Mouse (Mus musculus) cerebellum, adult 11 months (tissue): ENCODE measurements around the gene Cyp2d26.
A peak's percentile ranks its signal among the peaks of the same experiment; 100 is the strongest.
"Not testable (repeated sequence)": the region's sequence is repeated elsewhere in the genome, so short reads cannot be mapped to it uniquely, and the experiment has no call there.

Experiments used
- DNase-seq: peaks from one replicate; pipeline ENCODE4 v3.0.0; 2022

Gene Cyp2d26

DNA sequence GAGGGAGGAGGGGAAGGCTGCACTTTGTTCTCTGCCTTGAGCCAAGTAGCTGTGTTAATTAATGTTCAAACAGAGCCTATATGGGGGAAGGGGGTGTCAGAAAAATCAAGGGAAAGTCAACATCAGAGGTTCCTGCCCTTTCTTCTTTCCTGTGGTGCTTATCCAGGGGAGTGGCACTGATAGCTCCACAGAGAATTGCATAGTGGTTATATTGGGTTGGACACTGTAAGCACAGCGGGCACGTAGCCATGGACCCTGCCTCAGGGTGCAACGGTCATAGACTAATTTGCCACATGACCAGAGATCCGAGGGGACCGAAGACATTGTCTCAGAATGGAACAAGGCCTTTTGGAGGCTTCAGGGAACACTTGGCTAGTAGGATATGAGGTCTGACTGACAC lies at the start of gene Cyp2d26:
TSS of gene Cyp2d26 (minus strand) at position 18 of the 400 bp plus-strand sequence.
- no peak for DNase-seq

DNA sequence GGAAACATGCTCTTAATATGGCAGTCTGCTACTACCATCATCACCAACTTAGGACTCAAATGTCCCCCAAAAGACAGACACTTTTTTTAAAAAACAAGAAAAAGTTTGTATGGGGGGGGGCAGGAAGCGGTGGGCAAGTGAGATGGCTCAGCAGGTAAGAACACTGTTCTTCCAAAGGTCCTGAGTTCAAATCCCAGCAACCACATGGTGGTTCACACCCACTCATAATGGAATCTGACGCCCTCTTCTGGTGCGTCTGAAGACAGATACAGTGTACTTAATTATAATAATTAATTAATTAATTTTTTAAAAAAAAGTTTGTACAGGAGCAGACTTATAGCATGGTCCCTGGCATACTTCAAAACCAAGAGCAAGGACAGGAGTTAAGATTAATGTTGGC lies 45.1 kb upstream of the Cyp2d26 start:
- no peak for DNase-seq

DNA sequence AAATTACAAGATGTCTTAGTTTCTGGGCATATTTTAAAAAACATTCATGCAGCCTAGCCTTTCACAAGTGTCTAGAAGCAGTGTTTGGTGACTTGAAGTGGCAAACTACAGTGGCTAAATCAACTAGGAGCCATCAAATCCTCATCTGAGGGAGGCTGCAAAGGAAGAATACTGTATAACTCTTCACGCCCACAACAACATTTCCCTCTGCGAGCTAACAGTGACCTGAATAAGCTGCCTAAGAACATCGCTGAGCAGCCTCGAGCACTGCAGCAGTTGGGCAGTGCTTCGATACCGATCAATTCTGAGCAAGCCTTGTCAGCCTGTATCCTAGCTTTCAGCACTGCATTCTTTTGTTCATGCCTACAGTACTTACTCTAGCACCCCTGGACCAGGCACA lies 35.8 kb upstream of the Cyp2d26 start:
- DNase-seq = no peak

DNA sequence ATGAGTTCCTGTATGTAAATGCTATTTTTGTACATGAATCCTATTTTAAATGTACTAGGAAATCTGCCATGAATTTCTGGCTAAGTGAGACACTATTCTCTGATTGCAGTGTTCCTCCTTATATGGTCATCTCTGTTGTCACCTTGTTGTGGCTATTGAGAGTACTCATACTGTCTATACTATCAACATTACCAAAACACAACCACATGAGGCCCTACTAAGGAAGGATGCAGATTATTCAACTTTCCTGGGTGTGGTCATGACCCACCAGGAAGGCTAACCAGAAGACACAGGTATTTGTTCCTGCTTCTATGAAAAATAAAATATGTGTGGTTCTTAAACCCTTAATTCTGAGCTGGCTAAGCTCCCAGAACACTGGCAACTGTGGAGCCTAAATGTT lies 31.8 kb upstream of the Cyp2d26 start:
- DNase-seq = no peak

DNA sequence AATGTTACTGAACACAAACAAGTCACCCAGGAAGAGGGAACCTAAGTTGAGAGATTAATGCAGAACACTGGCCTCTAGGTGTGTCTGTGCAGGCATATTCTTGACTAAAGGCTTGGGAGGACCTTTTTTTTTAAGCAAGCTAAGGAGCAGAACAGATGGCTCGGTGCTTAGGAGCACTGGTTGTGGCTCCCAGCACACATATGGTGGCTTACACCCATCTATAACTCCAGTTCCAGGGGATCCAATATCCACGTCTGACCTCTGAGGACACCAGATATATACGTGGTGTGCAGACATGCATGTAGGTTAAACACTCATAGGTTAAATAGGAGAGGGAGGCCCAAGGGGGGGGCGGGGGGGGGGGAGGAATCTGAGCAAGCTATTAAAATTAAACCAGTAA lies 28.3 kb upstream of the Cyp2d26 start:
- no peak for DNase-seq

DNA sequence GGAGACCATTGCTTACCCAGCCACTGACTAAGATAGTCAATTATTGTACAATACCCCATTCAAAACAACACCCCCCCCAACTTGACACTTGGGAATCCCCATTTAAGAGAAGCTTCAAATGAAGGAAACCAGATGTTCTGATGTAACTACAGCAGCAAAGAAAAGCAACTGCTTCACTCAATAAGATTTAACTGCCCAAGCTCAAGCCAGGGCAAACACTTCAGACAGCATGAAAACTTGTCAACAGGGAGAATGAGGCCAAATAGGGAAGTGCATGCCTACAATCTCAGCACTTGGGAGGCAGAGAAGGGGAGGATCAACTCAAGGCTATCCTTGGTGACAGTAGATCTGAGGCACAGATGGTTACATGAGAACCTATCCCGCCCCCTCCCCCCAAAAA lies 27.6 kb upstream of the Cyp2d26 start:
- DNase-seq = no peak

DNA sequence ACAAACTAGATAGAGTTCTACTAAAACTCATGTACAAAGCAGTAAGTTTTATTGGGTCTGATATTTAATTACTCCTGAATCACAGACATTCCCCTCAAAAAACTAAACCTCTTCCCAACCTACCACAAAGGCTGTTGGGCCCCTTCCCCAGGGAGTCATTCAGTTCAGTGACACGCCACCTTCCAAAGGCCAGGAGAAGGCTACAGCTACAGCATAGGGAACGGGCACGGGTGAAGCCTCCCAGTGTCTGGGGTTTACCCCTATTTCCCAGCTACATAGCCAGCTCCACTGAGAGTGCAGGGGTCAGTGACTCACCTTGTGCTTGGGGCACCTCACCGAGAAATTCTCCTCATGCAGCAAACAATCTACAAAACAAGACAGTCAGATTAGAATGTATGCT lies 21.2 kb upstream of the Cyp2d26 start:
- DNase-seq = no peak

DNA sequence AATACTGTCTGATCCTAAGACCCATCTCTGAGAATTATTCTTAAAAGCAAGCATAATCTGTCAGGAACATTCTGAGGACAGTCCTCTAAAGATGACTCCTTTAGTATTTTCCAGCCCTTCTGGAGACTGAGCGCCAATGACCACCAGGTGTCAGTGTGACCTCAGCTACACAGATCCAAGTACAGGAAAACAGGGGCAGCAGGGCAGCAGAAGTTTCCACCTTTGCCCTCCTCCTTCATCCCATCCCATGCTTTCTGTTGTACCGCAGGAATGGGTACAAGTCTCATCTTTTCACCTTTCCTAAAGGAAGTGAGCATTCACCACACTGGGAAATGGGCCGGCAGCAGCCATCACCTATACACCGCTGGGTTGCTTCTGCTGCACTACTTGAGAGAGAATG lies 20.7 kb upstream of the Cyp2d26 start:
- peak; percentile 41 for DNase-seq

DNA sequence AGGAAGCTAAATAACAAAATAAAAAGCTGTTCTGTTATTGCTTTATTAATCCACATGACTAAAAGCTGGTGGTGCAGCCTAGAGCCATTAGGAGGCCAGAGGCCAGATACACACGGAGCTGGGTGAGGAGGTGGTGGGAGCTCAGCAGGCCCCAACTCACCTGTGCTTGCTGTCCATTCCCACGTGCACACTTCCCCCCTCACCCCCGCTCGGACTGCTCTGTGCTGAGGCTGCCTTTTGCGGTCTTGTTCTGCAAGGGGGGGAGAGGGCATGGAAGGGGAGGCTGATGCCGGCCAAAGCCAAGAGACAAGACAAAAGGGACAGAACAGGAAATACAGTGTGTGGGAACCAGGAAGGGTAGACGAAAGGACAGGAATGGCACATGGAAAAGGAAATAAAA lies 20.2 kb upstream of the Cyp2d26 start:
- no peak for DNase-seq

DNA sequence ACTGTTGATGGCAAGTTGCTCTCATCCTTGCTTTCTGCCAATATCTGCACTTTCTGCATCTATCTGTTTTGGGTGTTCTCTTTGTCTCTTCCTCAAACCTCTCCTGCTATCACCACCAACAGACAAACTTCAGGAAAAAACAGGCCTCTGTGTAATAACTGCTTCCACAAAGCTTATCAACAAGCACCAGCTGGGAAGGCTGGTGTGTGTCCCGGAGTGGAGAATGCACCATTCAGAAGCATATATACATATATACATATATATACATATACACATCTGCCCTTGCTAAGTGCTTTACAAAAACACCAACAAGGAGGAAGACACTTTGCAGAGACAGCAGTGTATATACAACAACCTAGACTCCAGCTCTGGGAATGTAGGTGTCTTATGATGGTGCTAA lies 16.5 kb upstream of the Cyp2d26 start:
- DNase-seq = no peak

DNA sequence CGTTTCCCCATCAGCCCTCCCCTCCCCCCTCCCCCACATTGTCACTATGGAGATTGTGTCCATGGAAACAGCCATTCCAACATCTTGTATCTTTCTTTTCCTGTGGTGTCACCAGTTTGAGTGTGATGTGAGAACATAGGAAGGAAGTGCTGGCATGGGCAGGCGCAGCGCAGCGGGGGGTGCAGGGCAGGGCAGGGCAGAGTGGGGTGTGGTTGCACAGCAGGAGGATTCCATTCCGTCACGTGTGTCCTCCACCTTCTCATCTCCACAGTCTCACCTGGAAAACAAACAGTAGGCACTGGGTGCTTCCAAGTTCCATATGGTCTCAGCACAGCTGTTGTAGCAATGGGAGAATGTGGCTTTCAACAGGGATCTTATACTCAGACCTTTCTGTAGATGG lies 15.4 kb upstream of the Cyp2d26 start:
- DNase-seq = no peak

DNA sequence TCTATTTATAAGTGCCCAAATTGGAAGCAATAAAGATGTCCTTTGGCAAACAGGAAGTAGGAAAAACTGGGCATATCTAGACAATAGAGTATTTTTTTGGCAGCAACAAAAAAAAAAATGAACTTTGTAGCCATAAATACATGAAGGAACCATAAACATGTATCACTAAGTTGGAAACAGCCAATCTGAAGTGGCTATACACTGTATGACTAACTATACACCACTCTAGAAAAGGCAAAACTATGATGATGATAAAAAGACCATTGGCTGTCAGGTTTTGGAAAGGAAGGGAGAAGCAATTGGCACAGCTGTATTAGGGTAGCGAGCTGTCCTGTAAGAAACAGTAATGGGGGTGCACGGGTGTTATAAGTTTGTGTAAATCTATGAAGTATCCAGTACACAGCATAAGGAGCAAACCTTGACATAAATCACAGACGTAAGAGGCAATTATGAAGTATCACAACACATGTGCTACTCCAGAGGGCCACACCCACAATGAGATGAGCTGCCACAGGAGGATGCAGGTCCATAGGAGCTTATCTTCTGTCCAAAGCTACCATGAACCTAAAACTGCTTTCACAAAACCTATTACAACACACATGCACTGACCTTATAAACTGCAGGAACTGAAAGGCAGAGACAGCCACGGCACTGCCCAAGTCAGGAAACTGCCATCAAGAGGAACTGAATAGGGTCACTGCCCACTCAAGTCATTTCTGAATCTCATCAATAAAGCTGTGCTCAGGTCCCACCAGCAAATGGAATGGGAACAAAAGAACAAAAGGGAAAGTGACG lies 13.1 kb upstream of the Cyp2d26 start:
- no peak for DNase-seq

DNA sequence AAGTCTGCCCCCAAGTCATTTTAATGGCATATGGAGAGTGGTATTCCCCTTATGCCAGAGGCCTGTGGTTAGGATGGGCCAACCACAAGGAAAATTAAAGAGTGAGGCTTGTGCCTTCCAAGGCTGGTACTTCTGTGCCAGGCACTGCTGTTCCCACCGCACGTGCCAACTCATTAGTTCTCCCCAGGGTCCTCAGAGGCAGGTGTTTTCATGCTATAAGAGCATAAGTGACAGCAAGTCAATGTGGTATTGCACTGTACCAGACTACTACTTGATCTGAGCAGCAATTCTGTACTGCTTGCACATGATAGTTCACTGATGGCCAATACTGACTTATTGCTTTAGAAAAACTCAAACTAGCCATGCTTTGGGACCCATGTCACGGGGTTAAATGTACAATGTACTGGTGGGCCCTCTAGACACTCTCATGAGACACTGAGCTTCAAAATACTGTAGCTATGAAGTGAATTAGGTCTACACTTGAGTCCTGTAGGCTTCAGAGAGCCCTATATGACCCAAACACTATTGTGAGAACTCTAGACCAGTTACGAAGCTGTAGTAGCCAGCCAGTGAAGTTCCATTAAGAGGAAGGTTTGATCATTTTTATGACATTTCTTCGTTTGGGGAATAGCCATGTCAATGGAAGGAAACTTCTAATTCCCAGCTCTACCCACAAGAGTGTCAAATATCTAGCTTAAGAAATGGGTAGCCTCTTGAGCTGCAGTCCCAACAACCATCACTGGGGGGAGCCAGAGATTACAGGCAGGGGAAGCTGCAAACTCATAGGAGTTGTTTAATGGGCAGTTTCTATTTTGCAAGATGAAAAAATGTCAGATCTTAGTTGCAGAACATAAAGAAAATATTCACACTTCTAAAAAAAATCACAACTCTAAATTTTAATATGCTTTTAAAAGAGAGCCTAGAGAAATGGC lies 10.9 kb upstream of the Cyp2d26 start:
- peak; percentile 66 for DNase-seq

DNA sequence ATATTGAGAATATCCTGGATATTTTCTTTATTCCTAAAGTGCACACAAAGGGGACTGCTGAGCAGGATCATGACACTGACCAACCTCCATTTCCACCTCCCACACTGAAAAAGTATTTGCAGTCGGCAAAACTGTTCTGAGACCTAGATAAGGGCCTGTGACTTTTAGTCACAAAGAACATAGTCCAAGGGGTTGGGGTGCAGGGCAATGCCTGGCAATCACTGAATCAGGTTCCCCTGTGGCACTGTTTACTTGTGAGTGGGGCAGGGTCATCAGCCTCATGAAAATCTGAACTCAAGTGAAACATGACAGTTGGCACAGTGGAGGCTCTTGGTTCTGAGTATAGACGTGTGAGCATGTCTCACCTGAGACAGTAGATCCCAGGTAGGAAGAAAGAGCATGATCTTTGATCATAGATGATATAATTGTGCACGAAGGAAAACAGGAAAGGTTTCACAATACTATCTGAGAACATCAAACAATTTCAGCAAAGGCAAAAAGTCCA lies 1.9 kb upstream of the Cyp2d26 start:
- no peak for DNase-seq

DNA sequence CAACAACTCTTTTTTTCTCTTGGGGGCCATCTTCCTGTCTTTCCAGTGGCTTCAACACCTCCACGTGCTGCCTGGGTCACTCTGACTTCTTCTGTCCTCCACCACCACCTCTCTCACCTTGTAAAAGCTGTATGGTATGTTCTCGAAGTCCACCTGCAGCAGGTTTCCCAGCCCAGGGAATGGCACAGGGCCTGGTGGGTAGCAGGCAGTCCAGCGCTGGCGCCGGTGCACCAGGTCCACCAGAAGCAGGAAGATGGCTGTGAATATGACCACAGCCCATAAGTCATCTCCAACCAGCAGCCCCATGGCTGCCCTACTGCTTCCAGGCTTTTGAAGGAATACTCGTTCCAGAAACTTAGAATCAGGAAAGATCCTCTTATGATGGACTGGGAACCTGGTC lies 226 bp downstream of the Cyp2d26 start:
- DNase-seq = no peak

DNA sequence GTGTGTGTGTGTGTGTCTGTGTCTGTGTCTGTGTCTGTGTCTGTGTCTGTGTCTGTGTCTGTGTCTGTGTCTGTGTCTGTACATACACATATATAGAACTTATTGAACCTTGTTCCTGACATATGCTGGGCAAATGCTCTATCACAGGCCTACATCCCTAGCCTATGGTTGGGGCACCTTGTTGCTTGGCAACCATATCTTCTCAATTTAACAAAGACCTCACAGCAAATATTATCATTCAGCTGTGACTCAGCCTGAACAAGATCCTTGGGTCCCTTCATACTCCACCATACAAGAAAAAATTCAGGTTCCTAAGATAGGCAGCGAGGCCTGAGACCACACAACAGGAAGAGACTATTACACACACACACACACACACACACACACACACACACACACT lies 640 bp downstream of the Cyp2d26 start:
- no peak for DNase-seq

DNA sequence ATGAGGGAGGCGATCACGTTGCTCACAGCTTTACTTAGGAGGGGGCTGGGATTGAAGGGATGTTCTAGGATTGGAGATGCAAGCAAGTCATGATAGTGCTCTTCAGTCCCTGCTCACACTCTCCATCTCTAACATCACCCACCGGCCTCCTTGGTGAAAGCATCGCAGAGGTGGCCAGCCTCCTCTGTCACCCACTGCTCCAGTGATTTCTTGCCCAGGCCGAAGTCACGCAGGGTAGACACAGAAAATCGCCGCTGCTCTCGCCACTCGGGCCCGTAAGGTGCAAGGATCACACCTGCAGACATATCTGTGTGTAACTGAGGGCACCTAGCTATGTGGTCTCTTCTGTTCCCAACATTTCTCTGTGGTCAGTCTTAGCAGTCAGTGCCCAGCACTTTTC lies 1.5 kb downstream of the Cyp2d26 start:
- no peak for DNase-seq

DNA sequence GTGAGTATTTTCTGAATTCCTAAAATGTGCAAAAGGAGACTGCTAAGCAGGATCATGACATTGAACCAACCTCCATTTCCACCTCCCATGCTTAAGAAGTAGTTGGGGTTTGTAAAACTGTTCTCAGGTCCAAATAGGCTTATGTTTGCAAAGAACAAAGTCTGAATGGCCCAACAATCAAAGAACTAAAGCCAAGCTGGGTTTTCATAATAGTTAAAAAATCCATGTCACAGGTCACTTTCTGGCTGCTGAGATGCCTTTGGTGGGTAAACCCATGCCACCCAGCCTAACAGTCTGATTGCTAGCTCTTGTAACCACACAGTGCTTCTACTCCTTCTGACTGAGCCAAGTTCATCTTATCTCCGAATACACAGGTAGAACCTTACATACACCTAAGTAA lies 9.5 kb downstream of the Cyp2d26 start:
- DNase-seq = no peak

DNA sequence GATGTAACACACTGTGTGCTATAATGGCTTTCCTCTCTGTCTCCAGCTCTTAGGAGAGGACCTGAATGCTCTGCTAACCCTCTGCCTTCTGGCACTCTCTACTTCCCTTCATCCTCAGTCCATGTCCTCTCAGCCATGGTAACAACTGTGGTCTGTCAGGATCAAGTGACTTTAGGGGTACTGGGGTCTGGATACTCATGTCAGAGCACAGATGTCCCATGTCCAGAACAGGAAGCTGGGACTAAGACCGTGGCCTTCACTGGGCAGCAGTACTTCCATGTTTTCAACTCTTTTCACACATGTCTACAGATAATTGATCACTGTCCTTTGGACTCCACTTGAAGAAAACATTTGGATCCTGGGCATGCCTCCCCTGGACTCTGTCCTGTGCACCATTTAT lies 10.3 kb downstream of the Cyp2d26 start:
- no peak for DNase-seq

DNA sequence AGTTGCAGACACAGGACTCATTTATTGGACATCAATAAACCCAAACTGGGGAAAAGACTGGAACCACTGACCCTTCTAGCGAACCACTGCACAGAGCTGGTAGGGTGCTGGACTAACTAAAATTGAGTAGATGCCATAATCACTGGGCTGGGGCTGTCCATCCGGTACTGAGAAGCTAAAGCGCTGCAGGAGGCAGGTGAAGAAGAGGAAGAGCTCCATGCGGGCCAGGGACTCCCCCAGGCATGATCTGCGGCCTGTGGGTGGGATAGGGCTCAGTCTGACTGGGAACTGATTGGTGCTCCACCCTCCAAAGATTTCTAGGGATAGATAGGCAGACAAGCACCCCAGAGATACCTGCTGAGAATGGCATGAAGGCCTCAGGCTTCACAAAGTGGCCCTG lies 16.2 kb downstream of the Cyp2d26 start:
- not testable (repeated sequence) for DNase-seq

DNA sequence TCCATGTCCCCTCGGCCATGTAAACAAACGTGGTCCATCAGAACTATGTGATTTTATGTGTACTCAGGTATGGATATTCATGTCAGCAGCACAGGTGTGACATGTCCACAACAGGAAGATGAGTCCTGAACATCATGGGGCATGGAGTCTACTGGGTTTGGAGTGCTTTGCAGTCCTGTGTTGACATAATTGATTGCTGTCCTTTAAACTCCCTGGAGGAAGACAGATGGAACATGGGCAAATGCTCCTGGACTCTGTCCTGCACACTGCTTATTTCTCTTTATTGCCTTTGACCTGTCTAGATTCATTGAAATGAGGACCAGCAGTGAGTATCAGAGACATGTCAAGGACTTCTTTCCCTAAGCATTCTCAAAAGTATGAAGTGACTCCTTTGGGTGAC lies 28.2 kb downstream of the Cyp2d26 start:
- no peak for DNase-seq

DNA sequence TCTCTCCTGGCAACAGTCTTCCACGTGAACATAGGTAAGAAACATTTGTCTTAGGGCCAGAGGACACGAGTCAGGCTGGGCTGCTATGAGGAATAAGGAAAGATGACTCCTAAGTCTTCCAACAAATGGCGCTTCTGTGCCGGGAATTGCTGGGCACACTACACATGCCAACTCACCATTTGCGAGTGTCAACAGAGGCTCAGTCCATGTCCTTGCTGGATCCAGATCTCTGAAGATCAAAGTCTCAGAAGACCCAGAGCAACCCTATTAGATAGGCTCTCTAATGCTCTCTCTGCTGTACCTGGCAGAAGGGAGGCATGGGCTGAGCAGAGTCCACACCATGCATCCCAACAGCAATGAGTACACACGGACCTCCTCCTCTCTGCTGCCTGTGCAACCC lies 29.2 kb downstream of the Cyp2d26 start:
- no peak for DNase-seq

DNA sequence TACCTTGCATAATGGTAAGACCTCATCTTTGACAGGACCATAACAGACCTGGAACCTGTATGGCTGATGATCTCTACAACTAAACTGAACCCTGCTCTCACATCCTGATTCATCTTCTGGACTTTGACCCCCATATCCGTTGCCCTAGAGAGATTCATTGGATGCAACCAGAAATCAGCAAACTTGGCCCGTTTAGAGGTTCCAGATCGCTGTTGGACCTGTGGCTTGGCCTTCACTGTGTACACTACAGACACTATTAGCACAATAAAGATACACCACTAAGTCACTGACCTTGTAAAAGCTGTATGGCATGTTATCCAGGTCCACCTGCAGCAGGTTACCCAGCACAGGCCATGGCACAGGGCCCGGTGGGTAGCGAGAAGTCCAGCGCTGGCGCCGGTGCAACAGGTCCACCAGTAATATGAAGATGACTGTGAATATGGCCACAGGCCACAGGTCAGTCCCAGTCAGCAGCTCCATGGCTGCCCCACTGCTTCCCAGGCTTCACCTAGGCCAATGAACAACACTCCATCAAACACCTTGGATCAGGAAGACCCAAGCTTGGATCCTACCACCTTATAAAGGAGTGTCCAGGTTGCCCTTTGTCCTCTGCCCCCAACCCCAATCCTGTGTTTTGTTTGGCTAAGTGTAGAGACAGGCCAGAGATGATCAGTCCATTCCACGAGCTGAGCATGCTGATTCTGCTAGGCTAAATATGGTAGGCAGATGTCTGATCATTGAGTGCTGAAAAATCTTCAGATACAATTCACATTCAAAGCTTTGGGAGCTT lies 30.3 kb downstream of the Cyp2d26 start, which contains the start of gene Cyp2d40:
TSS of gene Cyp2d40 (minus strand) at position 553 of the 790 bp plus-strand sequence.
- no peak for DNase-seq
